Mouse (Mus musculus): ENCODE measurements around the gene Gmeb1.

GRCm38 (mm10) chr4:132263313-132263712 is 1.9 kb upstream of the Gmeb1 start:
- TF ChIP-seq CTCF (IDR thresholded peaks at IDR 0.05; ENCODE audit: extremely low read depth, insufficient read length, insufficient replicate concordance, low read depth, low read length), result no peak
- no peak for TF ChIP-seq POLR2A (IDR thresholded peaks at IDR 0.05; ENCODE audit: low read depth, low read length)
